Mouse (Mus musculus): ENCODE data around the gene Zc3h7b.

- TF ChIP-seq HCFC1 (IDR thresholded peaks at IDR 0.05; ENCODE audit: borderline replicate concordance, insufficient read depth, low read length) (no peak), CHD2 (IDR thresholded peaks at IDR 0.05; ENCODE audit: low read depth, low read length) (no peak), ZC3H11A (IDR thresholded peaks at IDR 0.05; ENCODE audit: borderline replicate concordance, low read depth, low read length) (no peak), MAFK (IDR thresholded peaks at IDR 0.05; ENCODE audit: insufficient read depth, low read depth, low read length) (no peak)
Measured at GRCm38 (mm10) chr15:81833481-81833880, 88.6 kb downstream of the Zc3h7b start.
